Mouse (Mus musculus) liver, embryonic 14.5 days (tissue): ENCODE measurements around the gene Akap5. TPM values are rescaled to one million over a fixed set of nuclear protein-coding genes. Genes with fewer than 3 reads are reported as not detected.

Experiments used
- ATAC-seq: fragments of 200-750 bp; cut with Nextera tagmentation; 2 replicates; pipeline ENCODE4 v1.8.0; 2017; ENCODE audit warnings: moderate number of reproducible peaks, mild to moderate bottlenecking, moderate library complexity; ENCODE audit not compliant: insufficient read depth
- DNase-seq, 3 experiments: peaks; one replicate each; pipeline ENCODE4 v3.0.0-alpha.2; 2012 to 2013; ENCODE audit warnings: low read depth in 3 of 3, low spot score in 3 of 3
- H3K27ac ChIP-seq: fragments of 300-500 bp; sonication (generic); 2 replicates; pipeline ENCODE4 v1.5.1; 2014; ENCODE audit warnings: moderate library complexity, mild to moderate bottlenecking, control low read depth, inconsistent platforms
- H3K27me3 ChIP-seq: fragments of 300-500 bp; sonication (generic); 2 replicates; pipeline ENCODE4 v1.6.1; 2014; ENCODE audit warnings: mild to moderate bottlenecking, low read length, moderate library complexity; ENCODE audit not compliant: control insufficient read depth, insufficient read depth
- H3K36me3 ChIP-seq: fragments of 300-500 bp; sonication (generic); replicated peaks from 2 replicates; pipeline ENCODE4 v1.6.1; 2014; ENCODE audit warnings: low read depth; ENCODE audit not compliant: control insufficient read depth, insufficient read depth
- H3K4me1 ChIP-seq, 2 experiments: fragments of 200-500 bp in 1 of 2; fragments of 300-500 bp in 1 of 2; sonication (generic) in 1 of 2; replicated peaks; 2 replicates each; pipeline ENCODE4 v1.6.1; 2012 to 2014; ENCODE audit warnings: antibody characterized with exemption in 1 of 2, inconsistent platforms in 1 of 2, low read length in 1 of 2; ENCODE audit not compliant: control insufficient read depth in 2 of 2, insufficient read depth in 2 of 2
- H3K4me2 ChIP-seq: fragments of 300-500 bp; sonication (generic); 2 replicates; pipeline ENCODE4 v1.6.1; 2014; ENCODE audit warnings: low read depth, mild to moderate bottlenecking, control low read depth, moderate library complexity
- H3K4me3 ChIP-seq, 2 experiments: fragments of 200-500 bp in 1 of 2; fragments of 300-500 bp in 1 of 2; sonication (generic) in 1 of 2; 2 replicates each; pipeline ENCODE4 v1.5.1; 2012 to 2014; ENCODE audit warnings: low read depth in 2 of 2, low read length in 2 of 2, mild to moderate bottlenecking in 2 of 2, control low read depth in 1 of 2, inconsistent platforms in 1 of 2, moderate library complexity in 1 of 2; ENCODE audit not compliant: insufficient read depth in 1 of 2
- H3K9ac ChIP-seq: fragments of 300-500 bp; sonication (generic); replicated peaks from 2 replicates; pipeline ENCODE4 v1.6.1; 2014; ENCODE audit warnings: mild to moderate bottlenecking, control low read depth, moderate library complexity
- H3K9me3 ChIP-seq: fragments of 300-500 bp; sonication (generic); 2 replicates; pipeline ENCODE4 v1.6.1; 2016; ENCODE audit warnings: low read length, mixed read lengths; ENCODE audit not compliant: control insufficient read depth
- CTCF ChIP-seq: IDR thresholded peaks from 2 replicates; pipeline ENCODE4 v1.5.1; 2016; ENCODE audit warnings: antibody characterized with exemption, low read depth, control low read depth
- EP300 ChIP-seq: IDR thresholded peaks from 2 replicates; pipeline ENCODE4 v1.6.1; 2016; ENCODE audit warnings: antibody characterized with exemption, low read depth
- WGBS: fragments of 180-500 bp; shearing (Covaris S2); extraction: QIAGEN DNeasy Blood & Tissue Kit; methylation state at CpG from one replicate; pipeline ENCODE4 v1.1.7; 2014; ENCODE audit not compliant: insufficient replicate concordance; 5-methylcytosine and 5-hydroxymethylcytosine counted together
- polyA plus RNA-seq, 2 experiments: library from polyadenylated mRNA; depleted of rRNA in 1 of 2; stranded (reverse) in 1 of 2; unstranded in 1 of 2; fragments of >200 nt; fragmentation: Nextera tagmentation in 1 of 2; extraction: Ambion mirVana in 1 of 2; gene quantifications; 2 replicates each; pipeline versions ENCODE4 v1.2.1 to v1.2.3; 2012 to 2014

Akap5 gene
- polyA plus RNA-seq, 2 experiments, result 0.14 to 0.32 TPM

- no peak for DNase-seq
- Histone ChIP-seq H3K4me3 (no peak overlapping the region), H3K9me3 (no peaks in the 10 kb centered on the region), H3K4me2 (no peak overlapping the region), H3K4me1 (peaks cover 0 to 10% of the 10 kb centered on the region in 2 experiments; a peak in 1 of 4 replicates), H3K9ac (no peak overlapping the region), H3K36me3 (peaks cover 41% of the 10 kb centered on the region), H3K27ac (no peak overlapping the region), H3K27me3 (no peaks in the 10 kb centered on the region)
- no peak for TF ChIP-seq CTCF
- TF ChIP-seq EP300, result no peak
- 32% methylated on average over 6 of the region's 6 CpGs for WGBS
- peak; percentile 42; the same call in 1 of the 2 replicates for ATAC-seq
Observed at GRCm38 (mm10) chr12:76310007-76310406, 14.7 kb upstream of the Akap5 start.

- Histone ChIP-seq H3K27ac (no peak overlapping the region), H3K9ac (no peak overlapping the region), H3K36me3 (peaks cover 38% of the 10 kb centered on the region), H3K4me2 (no peak overlapping the region), H3K4me1 (peaks cover 0 to 10% of the 10 kb centered on the region in 2 experiments; a peak in 1 of 4 replicates), H3K4me3 (no peak overlapping the region), H3K27me3 (no peaks in the 10 kb centered on the region), H3K9me3 (no peaks in the 10 kb centered on the region)
- TF ChIP-seq CTCF (no peak), EP300 (no peak)
- 69% methylated on average over 6 of the region's 6 CpGs for WGBS
- ATAC-seq (no peak), DNase-seq (no peak)
Observed at GRCm38 (mm10) chr12:76310633-76311032, 14.1 kb upstream of the Akap5 start.

- DNase-seq (no peak), ATAC-seq (no peak)
- Histone ChIP-seq H3K27me3 (no peaks in the 10 kb centered on the region), H3K4me2 (no peak overlapping the region), H3K4me3 (no peak overlapping the region), H3K36me3 (peaks cover 34% of the 10 kb centered on the region), H3K9ac (no peak overlapping the region), H3K4me1 (peaks cover 0 to 10% of the 10 kb centered on the region in 2 experiments; a peak in 1 of 4 replicates), H3K9me3 (no peaks in the 10 kb centered on the region), H3K27ac (no peak overlapping the region)
- no peak for TF ChIP-seq CTCF
- no peak for TF ChIP-seq EP300
- 86% methylated on average over 9 of the region's 9 CpGs for WGBS
Observed at GRCm38 (mm10) chr12:76311227-76311626, 13.5 kb upstream of the Akap5 start.

- Histone ChIP-seq H3K9ac (no peak overlapping the region), H3K4me2 (no peak overlapping the region), H3K9me3 (no peaks in the 10 kb centered on the region), H3K27me3 (no peaks in the 10 kb centered on the region), H3K4me3 (no peak overlapping the region), H3K27ac (no peak overlapping the region), H3K4me1 (peaks cover 0 to 10% of the 10 kb centered on the region in 2 experiments; a peak in 1 of 4 replicates), H3K36me3 (peaks cover 32% of the 10 kb centered on the region)
- no peak for TF ChIP-seq CTCF
- no peak for TF ChIP-seq EP300
- ATAC-seq (no peak), DNase-seq (no peak)
- 89% methylated on average over 8 of the region's 8 CpGs for WGBS
Observed at GRCm38 (mm10) chr12:76311951-76312350, 12.7 kb upstream of the Akap5 start.

- Histone ChIP-seq H3K27ac (peak overlapping the region; percentile 76), H3K4me1 (peaks cover 12 to 19% of the 10 kb centered on the region in 2 experiments), H3K27me3 (no peaks in the 10 kb centered on the region), H3K4me3 (peak overlapping the region; percentile 3 to 10; a peak in 2 of 4 replicates), H3K36me3 (peaks cover 28% of the 10 kb centered on the region), H3K9me3 (no peaks in the 10 kb centered on the region), H3K9ac (peak overlapping the region; percentile 38), H3K4me2 (peak overlapping the region; percentile 28)
- 5% methylated on average over 9 of the region's 9 CpGs for WGBS
- ATAC-seq (peak; percentile 96), DNase-seq (peak; percentile 80 to 81 (median 81))
- TF ChIP-seq EP300 (peak; percentile 93), CTCF (no peak)
Observed at GRCm38 (mm10) chr12:76318282-76319212, 6.1 kb upstream of the Akap5 start.
